Mouse (Mus musculus): ENCODE measurements around the gene Gm5797. TPM values are rescaled to one million over a fixed set of nuclear protein-coding genes. Genes with fewer than 3 reads are reported as not detected.
"Not testable (repeated sequence)": the region's sequence is repeated elsewhere in the genome, so short reads cannot be mapped to it uniquely, and the experiment has no call there.

Gene Gm5797
- not detected for total RNA-seq (2021)
- long read RNA-seq, experiment 1, result 0 reads
- long read RNA-seq, experiment 2, result 0 reads

- DNase-seq, result not testable (repeated sequence)
These were observed at the start of gene Gm5797 for GRCm38 (mm10) chr14:7332295-7332694. Gm5797 (minus strand) TSS chr14:7332395.

DNA sequence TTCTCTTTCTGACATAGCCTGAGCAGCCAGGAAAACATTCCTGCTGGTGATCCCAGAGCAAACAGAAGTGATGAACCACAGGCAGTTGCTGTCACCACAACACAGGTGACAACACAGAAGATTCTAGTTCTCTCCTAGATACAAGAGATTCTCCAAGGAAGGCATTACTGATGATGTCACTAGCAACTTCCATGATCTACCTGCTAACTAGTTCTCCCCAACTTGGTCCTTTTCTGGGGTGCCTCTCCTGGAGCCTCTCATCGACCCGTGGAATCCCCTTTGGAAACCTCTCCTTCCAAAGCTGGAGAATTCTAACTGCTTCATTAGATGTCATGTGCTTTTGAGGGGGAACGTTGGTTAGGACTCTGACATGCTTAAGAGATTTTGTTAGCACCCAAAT lies 32.8 kb upstream of the Gm5797 start, which contains the start of gene Gm8374:
Gene Gm8374, minus strand, starts transcription at position 101 of the 400 bp plus-strand sequence.
- DNase-seq, result not testable (repeated sequence)

DNA sequence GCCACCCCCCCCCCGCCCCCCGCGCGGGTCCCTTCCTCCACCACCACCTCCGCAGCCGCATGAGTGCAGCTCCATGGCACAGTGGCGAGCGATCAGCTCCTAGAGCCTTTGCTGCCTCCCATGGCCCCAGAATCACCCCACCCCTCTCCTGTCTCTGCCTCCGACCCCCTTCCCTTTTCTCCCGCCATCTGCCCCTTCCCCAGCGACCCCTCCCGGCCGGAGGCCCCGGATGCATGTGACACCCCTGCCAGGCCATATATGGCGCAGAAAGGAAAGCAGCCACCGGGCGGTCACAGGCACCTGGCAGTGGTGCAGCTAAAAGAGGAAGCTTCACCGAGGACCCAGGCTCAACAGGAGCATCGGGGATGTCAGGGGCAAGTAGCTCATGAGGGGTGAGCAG lies 17.1 kb downstream of the Gm5797 start:
- DNase-seq, result peak; percentile 4

- DNase-seq, result peak; percentile 11
These were observed 17.5 kb downstream of the Gm5797 start, which contains the start of gene Gm3739 for GRCm38 (mm10) chr14:7314661-7315060. Gm3739 (minus strand) TSS chr14:7315049.

Other genes with a start within 250 kb of the Gm5797 start
- under 1 TPM; 0.18 to 0.24 TPM for gene Gm3696, start 231.8 kb downstream of the Gm5797 start, total RNA-seq (2021)
- gene Gm6676, start 207.0 kb downstream of the Gm5797 start, total RNA-seq (2021), result not detected
- under 1 TPM in 1 of 2 experiments, not detected in 1; 0.24 TPM for gene Gm3512, start 157.9 kb downstream of the Gm5797 start, total RNA-seq (2021)
- not detected for gene Gm16434, start 137.9 kb downstream of the Gm5797 start, total RNA-seq (2021)
- not detected for gene Gm3727, start 67.7 kb downstream of the Gm5797 start, total RNA-seq (2021)
- gene Gm3739, start 17.3 kb downstream of the Gm5797 start, total RNA-seq (2021), result not detected
- not detected for gene Gm8374, start 32.7 kb upstream of the Gm5797 start, total RNA-seq (2021)
- gene Gm3755, start 118.5 kb upstream of the Gm5797 start, total RNA-seq (2021), result not detected
- not detected for gene Gm3752, start 151.4 kb upstream of the Gm5797 start, total RNA-seq (2021)
- gene Gm3558, start 236.2 kb upstream of the Gm5797 start, total RNA-seq (2021), result under 1 TPM; 0.49 to 0.75 TPM

All from gastrocnemius, postnatal 25 days (tissue).